Mouse (Mus musculus) limb, embryonic 14.5 days (tissue): Measurements from ENCODE around the gene Sirt4. TPM values are rescaled to one million over a fixed set of nuclear protein-coding genes. Genes with fewer than 3 reads are reported as not detected.

Experiments
- ATAC-seq: fragments of 200-750 bp; cut with Nextera tagmentation; 2 replicates; pipeline ENCODE4 v1.8.0; 2017; ENCODE audit warnings: low read depth, moderate number of reproducible peaks, moderate TSS enrichment; ENCODE audit not compliant: low FRiP score
- DNase-seq: peaks from one replicate; pipeline ENCODE4 v3.0.0-alpha.2; 2015; ENCODE audit warnings: low spot score
- H3K27ac ChIP-seq: fragments of 300-500 bp; sonication (generic); replicated peaks from 2 replicates; pipeline ENCODE4 v1.5.1; 2014; ENCODE audit warnings: low read depth, mild to moderate bottlenecking, low read length, moderate library complexity, mixed read lengths
- H3K27me3 ChIP-seq: fragments of 300-500 bp; sonication (generic); 2 replicates; pipeline ENCODE4 v1.6.1; 2014; ENCODE audit warnings: low read length, mixed read lengths; ENCODE audit not compliant: control insufficient read depth, insufficient read depth
- H3K36me3 ChIP-seq: fragments of 300-500 bp; sonication (generic); 2 replicates; pipeline ENCODE4 v1.6.1; 2014; ENCODE audit warnings: mild to moderate bottlenecking, low read length, moderate library complexity, mixed read lengths; ENCODE audit not compliant: control insufficient read depth, insufficient read depth
- H3K4me1 ChIP-seq: fragments of 300-500 bp; sonication (generic); 2 replicates; pipeline ENCODE4 v1.6.1; 2014; ENCODE audit warnings: antibody characterized with exemption, low read length, mixed read lengths; ENCODE audit not compliant: control insufficient read depth, insufficient read depth
- H3K4me2 ChIP-seq: fragments of 300-500 bp; sonication (generic); replicated peaks from 2 replicates; pipeline ENCODE4 v1.6.1; 2014; ENCODE audit warnings: low read depth, mild to moderate bottlenecking, low read length, moderate library complexity; ENCODE audit not compliant: severe bottlenecking
- H3K4me3 ChIP-seq: fragments of 300-500 bp; sonication (generic); replicated peaks from 2 replicates; pipeline ENCODE4 v1.5.1; 2014; ENCODE audit warnings: low read length
- H3K9ac ChIP-seq: fragments of 300-500 bp; sonication (generic); 2 replicates; pipeline ENCODE4 v1.6.1; 2014; ENCODE audit warnings: mild to moderate bottlenecking, low read depth, low read length, moderate library complexity; ENCODE audit not compliant: severe bottlenecking
- H3K9me3 ChIP-seq: fragments of 300-500 bp; sonication (generic); 2 replicates; pipeline ENCODE4 v1.6.1; 2016; ENCODE audit warnings: low read length; ENCODE audit not compliant: control insufficient read depth
- POLR2A ChIP-seq: fragments of 200-500 bp; IDR thresholded peaks from 2 replicates; pipeline ENCODE4 v1.8.0; 2012; ENCODE audit warnings: inconsistent platforms, mild to moderate bottlenecking, moderate library complexity, borderline replicate concordance; ENCODE audit not compliant: insufficient read depth, insufficient read length; ENCODE audit errors: extremely low read depth
- WGBS: fragments of 180-500 bp; shearing (Covaris S2); extraction: QIAGEN DNeasy Blood & Tissue Kit; methylation state at CpG from one replicate; pipeline ENCODE4 v1.1.7; 2014; 5-methylcytosine and 5-hydroxymethylcytosine counted together
- polyA plus RNA-seq, 2 experiments: library from polyadenylated mRNA; depleted of rRNA in 1 of 2; stranded (reverse) in 1 of 2; unstranded in 1 of 2; fragments of >200 nt; fragmentation: Nextera tagmentation in 1 of 2; extraction: Ambion mirVana in 1 of 2; gene quantifications; 2 replicates each; pipeline versions ENCODE4 v1.2.1 to v1.2.3; 2012 to 2014

The Sirt4 gene
- polyA plus RNA-seq, 2 experiments: 20.4 to 69.2 TPM

- Histone ChIP-seq H3K36me3 (peaks cover 14% of the 10 kb centered on the region; the same call in 1 of the 2 replicates), H3K4me3 (peak overlapping the region; percentile 99), H3K27ac (peak overlapping the region; percentile 69), H3K9ac (peak overlapping the region; percentile 44), H3K4me1 (peaks cover 46% of the 10 kb centered on the region), H3K9me3 (no peaks in the 10 kb centered on the region), H3K27me3 (no peaks in the 10 kb centered on the region), H3K4me2 (peak overlapping the region; percentile 74)
- TF ChIP-seq POLR2A: no peak
- 75% methylated on average over 15 of the region's 15 CpGs for WGBS
- ATAC-seq: no peak
- DNase-seq: no peak
These were observed 25.5 kb upstream of the Sirt4 start for GRCm38 (mm10) chr5:115509790-115510689.

GRCm38 (mm10) chr5:115509321-115509761 is 24.8 kb upstream of the Sirt4 start:
- no peaks in the 10 kb centered on the region for H3K9me3 ChIP-seq
- peak overlapping the region; percentile 99 for H3K4me3 ChIP-seq
- peaks cover 14% of the 10 kb centered on the region; the same call in 1 of the 2 replicates for H3K36me3 ChIP-seq
- peak overlapping the region; percentile 74 for H3K4me2 ChIP-seq
- 29% methylated on average over 15 of the region's 15 CpGs for WGBS
- peak overlapping the region; percentile 44 for H3K9ac ChIP-seq
- H3K27me3 ChIP-seq: no peaks in the 10 kb centered on the region
- H3K4me1 ChIP-seq: peaks cover 39% of the 10 kb centered on the region
- ATAC-seq (no peak), DNase-seq (no peak)
- TF ChIP-seq POLR2A: no peak
- H3K27ac ChIP-seq: peak overlapping the region; percentile 69

- TF ChIP-seq POLR2A: no peak
- peak; percentile 32 for ATAC-seq
- Histone ChIP-seq H3K27ac (no peak overlapping the region), H3K4me3 (peak overlapping the region; percentile 99), H3K27me3 (no peaks in the 10 kb centered on the region), H3K36me3 (peaks cover 14% of the 10 kb centered on the region; the same call in 1 of the 2 replicates), H3K4me1 (peaks cover 34% of the 10 kb centered on the region), H3K4me2 (peak overlapping the region; percentile 74), H3K9ac (peak overlapping the region; percentile 89), H3K9me3 (no peaks in the 10 kb centered on the region)
- DNase-seq: no peak
- 19% methylated on average over 10 of the region's 10 CpGs for WGBS
These were observed 24.3 kb upstream of the Sirt4 start for GRCm38 (mm10) chr5:115508859-115509147.

GRCm38 (mm10) chr5:115507981-115508858 is 23.7 kb upstream of the Sirt4 start:
- H3K36me3 ChIP-seq: peaks cover 10% of the 10 kb centered on the region; the same call in 1 of the 2 replicates
- ATAC-seq (no peak), DNase-seq (no peak)
- WGBS: 31% methylated on average over 18 of the region's 18 CpGs
- H3K9ac ChIP-seq: peak overlapping the region; percentile 89
- H3K4me1 ChIP-seq: peaks cover 31% of the 10 kb centered on the region
- peak overlapping the region; percentile 99 for H3K4me3 ChIP-seq
- H3K4me2 ChIP-seq: peak overlapping the region; percentile 74
- no peaks in the 10 kb centered on the region for H3K9me3 ChIP-seq
- no peak for TF ChIP-seq POLR2A
- 0 out of 2 replicates have a peak overlapping the region, but pooled peaks have one; percentile 4 for H3K27ac ChIP-seq
- no peaks in the 10 kb centered on the region for H3K27me3 ChIP-seq

- DNase-seq (no peak), ATAC-seq (no peak)
- Histone ChIP-seq H3K27me3 (no peaks in the 10 kb centered on the region), H3K27ac (0 out of 2 replicates have a peak overlapping the region, but pooled peaks have one; percentile 4), H3K9ac (peak overlapping the region; percentile 89), H3K9me3 (no peaks in the 10 kb centered on the region), H3K36me3 (0 out of 2 replicates have a peak, but pooled peaks cover 3% of the 10 kb centered on the region), H3K4me2 (peak overlapping the region; percentile 74), H3K4me1 (peaks cover 31% of the 10 kb centered on the region), H3K4me3 (peak overlapping the region; percentile 99)
- WGBS: 18% methylated on average over 12 of the region's 12 CpGs
- no peak for TF ChIP-seq POLR2A
These were observed 22.9 kb upstream of the Sirt4 start for GRCm38 (mm10) chr5:115507267-115507980.
